Mouse (Mus musculus): Measurements from ENCODE around the gene Scarb1. TPM values are rescaled to one million over a fixed set of nuclear protein-coding genes. Genes with fewer than 3 reads are reported as not detected.
A peak's percentile ranks its signal among the peaks of the same experiment; 100 is the strongest.

Gene Scarb1
- polyA plus RNA-seq, 1 experiment from 2014 or later, result 62.6 TPM

GRCm38 (mm10) chr5:125287053-125287655 lies 53.7 kb downstream of the Scarb1 start:
- no peak overlapping the region for H3K9ac ChIP-seq (ENCODE audit: low read depth, low read length)
- peaks cover 9% of the 10 kb centered on the region for H3K4me1 ChIP-seq (ENCODE audit: control insufficient read depth, insufficient read depth, low read depth, low read length)
- H3K27ac ChIP-seq (ENCODE audit: low read depth, low read length), result no peak overlapping the region
- H3K27me3 ChIP-seq (replicated peaks; ENCODE audit: control insufficient read depth, insufficient read depth, low read length), result no peaks in the 10 kb centered on the region
- ATAC-seq, result no peak
- WGBS, result 95% methylated on average over 9 of the region's 9 CpGs
- H3K4me3 ChIP-seq (ENCODE audit: low read length), result no peak overlapping the region
- no peak overlapping the region for H3K4me2 ChIP-seq (ENCODE audit: low read length)
- no peaks in the 10 kb centered on the region for H3K9me3 ChIP-seq (ENCODE audit: control insufficient read depth, low read length)
- H3K36me3 ChIP-seq (ENCODE audit: control insufficient read depth, insufficient read depth, low read length), result peaks cover 8% of the 10 kb centered on the region; the same call in 1 of the 2 replicates

- H3K4me3 ChIP-seq (ENCODE audit: low read length), result no peak overlapping the region
- no peak overlapping the region for H3K4me2 ChIP-seq (ENCODE audit: low read length)
- WGBS, result 89% methylated on average over 11 of the region's 11 CpGs
- no peaks in the 10 kb centered on the region for H3K9me3 ChIP-seq (ENCODE audit: control insufficient read depth, low read length)
- H3K36me3 ChIP-seq (ENCODE audit: control insufficient read depth, insufficient read depth, low read length), result peaks cover 8% of the 10 kb centered on the region; the same call in 1 of the 2 replicates
- no peak overlapping the region for H3K9ac ChIP-seq (ENCODE audit: low read depth, low read length)
- H3K27me3 ChIP-seq (replicated peaks; ENCODE audit: control insufficient read depth, insufficient read depth, low read length), result no peaks in the 10 kb centered on the region
- ATAC-seq, result no peak
- no peak overlapping the region for H3K27ac ChIP-seq (ENCODE audit: low read depth, low read length)
- peaks cover 9% of the 10 kb centered on the region for H3K4me1 ChIP-seq (ENCODE audit: control insufficient read depth, insufficient read depth, low read depth, low read length)
Observed at GRCm38 (mm10) chr5:125286090-125286489, 54.8 kb downstream of the Scarb1 start.

DNA sequence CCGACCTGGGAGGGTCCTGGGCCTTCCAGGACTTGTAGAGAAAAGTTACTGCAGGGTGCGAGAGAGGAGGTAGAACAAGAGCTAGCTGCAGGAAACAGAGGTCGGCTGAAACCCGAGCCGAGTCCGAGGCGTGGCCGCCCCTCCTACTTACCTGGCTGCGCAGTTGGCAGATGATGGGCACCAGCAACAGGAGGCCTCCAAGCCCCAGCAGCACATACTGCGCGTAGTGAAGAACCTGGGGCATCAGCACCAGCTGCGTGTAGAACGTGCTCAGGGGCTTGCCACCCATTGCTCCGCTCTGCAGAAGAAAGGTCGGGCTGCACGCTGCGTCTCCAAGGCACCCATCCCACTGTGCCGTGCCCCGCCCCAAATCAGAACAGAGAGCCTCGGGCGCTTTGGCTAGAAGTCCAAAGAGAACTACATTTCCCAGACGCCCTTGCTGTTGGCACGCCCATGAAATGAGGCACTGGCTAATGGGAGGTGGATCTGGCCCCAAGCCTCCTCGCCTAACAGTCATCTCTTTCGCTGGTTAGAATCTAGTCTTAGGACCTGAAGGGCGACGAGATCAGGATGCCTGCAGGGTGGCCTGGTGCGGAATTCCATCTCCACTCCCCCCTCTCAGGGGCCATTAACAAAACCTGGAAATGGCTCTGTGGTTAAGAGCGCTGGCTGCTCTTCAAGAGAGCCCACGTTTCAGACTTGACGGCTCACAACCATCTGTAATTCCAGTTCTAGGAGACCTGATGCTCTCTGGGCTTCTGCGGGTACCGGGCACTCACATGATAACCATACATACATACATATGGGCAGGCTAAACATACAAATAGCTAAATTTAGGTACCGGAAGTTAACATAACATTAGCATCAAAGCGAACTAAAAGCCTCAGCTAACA lies 56.9 kb downstream of the Scarb1 start:
- peak overlapping the region; percentile 60 for H3K9ac ChIP-seq (ENCODE audit: low read depth, low read length)
- ATAC-seq, result peak; percentile 81
- peaks cover 8% of the 10 kb centered on the region; the same call in 1 of the 2 replicates for H3K36me3 ChIP-seq (ENCODE audit: control insufficient read depth, insufficient read depth, low read length)

GRCm38 (mm10) chr5:125279216-125279615 lies 61.7 kb downstream of the Scarb1 start:
- Histone ChIP-seq H3K27ac (ENCODE audit: low read depth, low read length) (no peak overlapping the region), H3K27me3 (replicated peaks; ENCODE audit: control insufficient read depth, insufficient read depth, low read length) (no peaks in the 10 kb centered on the region), H3K9ac (ENCODE audit: low read depth, low read length) (peak overlapping the region; percentile 8; the same call in 1 of the 2 replicates), H3K4me1 (ENCODE audit: control insufficient read depth, insufficient read depth, low read depth, low read length) (peaks cover 8% of the 10 kb centered on the region), H3K4me3 (ENCODE audit: low read length) (no peak overlapping the region), H3K4me2 (ENCODE audit: low read length) (no peak overlapping the region), H3K9me3 (ENCODE audit: control insufficient read depth, low read length) (no peaks in the 10 kb centered on the region), H3K36me3 (ENCODE audit: control insufficient read depth, insufficient read depth, low read length) (peaks cover 5% of the 10 kb centered on the region; the same call in 1 of the 2 replicates)
- 32% methylated on average over 7 of the region's 7 CpGs for WGBS
- no peak for ATAC-seq

More for the DNA sequence above, 56.9 kb downstream of the Scarb1 start:
- 16% methylated on average over 35 of the region's 35 CpGs for WGBS
- Histone ChIP-seq H3K9me3 (ENCODE audit: control insufficient read depth, low read length) (no peaks in the 10 kb centered on the region), H3K4me1 (ENCODE audit: control insufficient read depth, insufficient read depth, low read depth, low read length) (peaks cover 9% of the 10 kb centered on the region), H3K27ac (ENCODE audit: low read depth, low read length) (no peak overlapping the region), H3K27me3 (replicated peaks; ENCODE audit: control insufficient read depth, insufficient read depth, low read length) (no peaks in the 10 kb centered on the region), H3K4me2 (ENCODE audit: low read length) (peak overlapping the region; percentile 72), H3K4me3 (ENCODE audit: low read length) (peak overlapping the region; percentile 44)

GRCm38 (mm10) chr5:125278314-125278713 lies 62.6 kb downstream of the Scarb1 start:
- H3K4me3 ChIP-seq (ENCODE audit: low read length), result no peak overlapping the region
- H3K36me3 ChIP-seq (ENCODE audit: control insufficient read depth, insufficient read depth, low read length), result peaks cover 5% of the 10 kb centered on the region; the same call in 1 of the 2 replicates
- H3K9me3 ChIP-seq (ENCODE audit: control insufficient read depth, low read length), result no peaks in the 10 kb centered on the region
- no peak for ATAC-seq
- no peaks in the 10 kb centered on the region for H3K27me3 ChIP-seq (replicated peaks; ENCODE audit: control insufficient read depth, insufficient read depth, low read length)
- WGBS, result 27% methylated on average over 6 of the region's 6 CpGs
- H3K27ac ChIP-seq (ENCODE audit: low read depth, low read length), result no peak overlapping the region
- no peak overlapping the region for H3K4me2 ChIP-seq (ENCODE audit: low read length)
- 0 out of 2 replicates have a peak, but pooled peaks cover 4% of the 10 kb centered on the region for H3K4me1 ChIP-seq (ENCODE audit: control insufficient read depth, insufficient read depth, low read depth, low read length)
- no peak overlapping the region for H3K9ac ChIP-seq (ENCODE audit: low read depth, low read length)

GRCm38 (mm10) chr5:125277313-125277712 lies 63.6 kb downstream of the Scarb1 start:
- no peak overlapping the region for H3K4me3 ChIP-seq (ENCODE audit: low read length)
- peaks cover 5% of the 10 kb centered on the region; the same call in 1 of the 2 replicates for H3K36me3 ChIP-seq (ENCODE audit: control insufficient read depth, insufficient read depth, low read length)
- no peaks in the 10 kb centered on the region for H3K9me3 ChIP-seq (ENCODE audit: control insufficient read depth, low read length)
- H3K4me2 ChIP-seq (ENCODE audit: low read length), result no peak overlapping the region
- H3K27ac ChIP-seq (ENCODE audit: low read depth, low read length), result no peak overlapping the region
- H3K27me3 ChIP-seq (replicated peaks; ENCODE audit: control insufficient read depth, insufficient read depth, low read length), result no peaks in the 10 kb centered on the region
- 81% methylated on average over 6 of the region's 6 CpGs for WGBS
- H3K9ac ChIP-seq (ENCODE audit: low read depth, low read length), result no peak overlapping the region
- ATAC-seq, result no peak
- H3K4me1 ChIP-seq (ENCODE audit: control insufficient read depth, insufficient read depth, low read depth, low read length), result 0 out of 2 replicates have a peak, but pooled peaks cover 4% of the 10 kb centered on the region

DNA sequence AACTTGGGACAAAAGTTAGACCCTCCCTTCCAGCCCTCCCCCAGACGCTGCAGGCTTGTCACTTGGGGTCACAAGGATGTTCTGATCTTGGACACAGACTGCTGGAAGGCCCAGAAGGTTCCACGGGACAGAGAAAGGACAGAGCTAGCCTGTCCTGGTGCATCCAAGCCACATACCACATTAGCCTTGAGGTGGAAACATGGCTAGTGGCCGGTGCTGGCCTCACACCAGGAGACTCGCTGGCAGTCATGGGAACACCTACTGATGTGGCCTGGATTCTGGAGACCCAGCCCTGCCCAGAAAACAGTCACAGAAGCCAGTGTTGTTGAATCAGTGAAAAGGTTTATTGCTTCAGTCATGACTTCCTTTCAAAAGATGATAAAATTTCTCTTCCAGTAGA lies 64.1 kb downstream of the Scarb1 start:
- ATAC-seq, result no peak
- 63% methylated on average over 4 of the region's 4 CpGs for WGBS

GRCm38 (mm10) chr5:125275315-125275714 lies 65.6 kb downstream of the Scarb1 start:
- Histone ChIP-seq H3K9ac (ENCODE audit: low read depth, low read length) (no peak overlapping the region), H3K4me1 (ENCODE audit: control insufficient read depth, insufficient read depth, low read depth, low read length) (peaks cover 11% of the 10 kb centered on the region), H3K4me2 (ENCODE audit: low read length) (no peak overlapping the region), H3K9me3 (ENCODE audit: control insufficient read depth, low read length) (no peaks in the 10 kb centered on the region), H3K4me3 (ENCODE audit: low read length) (no peak overlapping the region), H3K36me3 (ENCODE audit: control insufficient read depth, insufficient read depth, low read length) (peaks cover 5% of the 10 kb centered on the region; the same call in 1 of the 2 replicates), H3K27ac (ENCODE audit: low read depth, low read length) (no peak overlapping the region), H3K27me3 (replicated peaks; ENCODE audit: control insufficient read depth, insufficient read depth, low read length) (no peaks in the 10 kb centered on the region)
- 82% methylated on average over 8 of the region's 8 CpGs for WGBS
- ATAC-seq, result no peak

More for the DNA sequence above, 64.1 kb downstream of the Scarb1 start:
- H3K9ac ChIP-seq (ENCODE audit: low read depth, low read length), result no peak overlapping the region
- peaks cover 5% of the 10 kb centered on the region; the same call in 1 of the 2 replicates for H3K36me3 ChIP-seq (ENCODE audit: control insufficient read depth, insufficient read depth, low read length)
- no peaks in the 10 kb centered on the region for H3K9me3 ChIP-seq (ENCODE audit: control insufficient read depth, low read length)
- no peak overlapping the region for H3K27ac ChIP-seq (ENCODE audit: low read depth, low read length)
- no peak overlapping the region for H3K4me2 ChIP-seq (ENCODE audit: low read length)
- 0 out of 2 replicates have a peak, but pooled peaks cover 4% of the 10 kb centered on the region for H3K4me1 ChIP-seq (ENCODE audit: control insufficient read depth, insufficient read depth, low read depth, low read length)
- H3K4me3 ChIP-seq (ENCODE audit: low read length), result no peak overlapping the region
- H3K27me3 ChIP-seq (replicated peaks; ENCODE audit: control insufficient read depth, insufficient read depth, low read length), result no peaks in the 10 kb centered on the region

- no peak overlapping the region for H3K27ac ChIP-seq (ENCODE audit: low read depth, low read length)
- H3K27me3 ChIP-seq (replicated peaks; ENCODE audit: control insufficient read depth, insufficient read depth, low read length), result no peaks in the 10 kb centered on the region
- H3K4me3 ChIP-seq (ENCODE audit: low read length), result no peak overlapping the region
- peaks cover 11% of the 10 kb centered on the region for H3K4me1 ChIP-seq (ENCODE audit: control insufficient read depth, insufficient read depth, low read depth, low read length)
- no peak overlapping the region for H3K4me2 ChIP-seq (ENCODE audit: low read length)
- no peaks in the 10 kb centered on the region for H3K9me3 ChIP-seq (ENCODE audit: control insufficient read depth, low read length)
- H3K9ac ChIP-seq (ENCODE audit: low read depth, low read length), result no peak overlapping the region
- H3K36me3 ChIP-seq (ENCODE audit: control insufficient read depth, insufficient read depth, low read length), result peaks cover 5% of the 10 kb centered on the region; the same call in 1 of the 2 replicates
- no peak for ATAC-seq
- WGBS, result 94% methylated on average over 3 of the region's 3 CpGs
Observed at GRCm38 (mm10) chr5:125274773-125275172, 66.1 kb downstream of the Scarb1 start.

All from hindbrain, embryonic 16.5 days (tissue).